Mouse (Mus musculus): Measurements from ENCODE around the gene Tbce.
"Not testable (repeated sequence)": the region's sequence is repeated elsewhere in the genome, so short reads cannot be mapped to it uniquely, and the experiment has no call there.

Tbce gene

GRCm38 (mm10) chr13:14034073-14034348, 5.4 kb downstream of the Tbce start:
- DNase-seq (ENCODE audit: low spot score), result no peak

- DNase-seq (ENCODE audit: low spot score), result no peak
Observed at GRCm38 (mm10) chr13:14033309-14034072, 5.9 kb downstream of the Tbce start.

- DNase-seq (ENCODE audit: low spot score), result no peak
Observed at GRCm38 (mm10) chr13:14026154-14026820, 13.2 kb downstream of the Tbce start.

- DNase-seq (ENCODE audit: low spot score), result no peak
Observed at GRCm38 (mm10) chr13:14025554-14025953, 13.9 kb downstream of the Tbce start.

- not testable (repeated sequence) for DNase-seq (ENCODE audit: low spot score)
Observed at GRCm38 (mm10) chr13:14021417-14021816, 18.0 kb downstream of the Tbce start.

GRCm38 (mm10) chr13:14018852-14019251, 20.6 kb downstream of the Tbce start:
- DNase-seq (ENCODE audit: low spot score), result no peak

GRCm38 (mm10) chr13:14018283-14018682, 21.2 kb downstream of the Tbce start:
- no peak for DNase-seq (ENCODE audit: low spot score)

- no peak for DNase-seq (ENCODE audit: low spot score)
Observed at GRCm38 (mm10) chr13:14015609-14016008, 23.8 kb downstream of the Tbce start.

- DNase-seq (ENCODE audit: low spot score), result no peak
Observed at GRCm38 (mm10) chr13:14014540-14014939, 24.9 kb downstream of the Tbce start.

- no peak for DNase-seq (ENCODE audit: low spot score)
Observed at GRCm38 (mm10) chr13:14014001-14014400, 25.4 kb downstream of the Tbce start.

- DNase-seq (ENCODE audit: low spot score), result no peak
Observed at GRCm38 (mm10) chr13:14011454-14011995, 27.9 kb downstream of the Tbce start.

- no peak for DNase-seq (ENCODE audit: low spot score)
Observed at GRCm38 (mm10) chr13:14006056-14006455, 33.4 kb downstream of the Tbce start.

GRCm38 (mm10) chr13:14004999-14005398, 34.4 kb downstream of the Tbce start:
- DNase-seq (ENCODE audit: low spot score), result no peak

GRCm38 (mm10) chr13:14004086-14004485, 35.4 kb downstream of the Tbce start:
- no peak for DNase-seq (ENCODE audit: low spot score)

GRCm38 (mm10) chr13:14002706-14003105, 36.7 kb downstream of the Tbce start:
- DNase-seq (ENCODE audit: low spot score), result no peak

- no peak for DNase-seq (ENCODE audit: low spot score)
Observed at GRCm38 (mm10) chr13:13997476-13997875, 42.0 kb downstream of the Tbce start.

- no peak for DNase-seq (ENCODE audit: low spot score)
Observed at GRCm38 (mm10) chr13:13995046-13995445, 44.4 kb downstream of the Tbce start.

GRCm38 (mm10) chr13:13993041-13993440, 46.4 kb downstream of the Tbce start:
- no peak for DNase-seq (ENCODE audit: low spot score)

- DNase-seq (ENCODE audit: low spot score), result peak; percentile 57
Observed at GRCm38 (mm10) chr13:13990391-13990790, 49.0 kb downstream of the Tbce start.

- no peak for DNase-seq (ENCODE audit: low spot score)
Observed at GRCm38 (mm10) chr13:13989135-13989534, 50.3 kb downstream of the Tbce start.

GRCm38 (mm10) chr13:13983523-13983922, 55.9 kb downstream of the Tbce start:
- no peak for DNase-seq (ENCODE audit: low spot score)

- DNase-seq (ENCODE audit: low spot score), result not testable (repeated sequence)
Observed at GRCm38 (mm10) chr13:13981842-13982241, 57.6 kb downstream of the Tbce start.

- no peak for DNase-seq (ENCODE audit: low spot score)
Observed at GRCm38 (mm10) chr13:13969796-13970195, 69.6 kb downstream of the Tbce start.
